Mouse (Mus musculus) right cerebral cortex, postnatal 14 days (tissue): ENCODE results near the gene H2-Ob.

Experiments used
- DNase-seq: peaks from one replicate; pipeline ENCODE4 v3.0.0; 2022

H2-Ob gene

DNA sequence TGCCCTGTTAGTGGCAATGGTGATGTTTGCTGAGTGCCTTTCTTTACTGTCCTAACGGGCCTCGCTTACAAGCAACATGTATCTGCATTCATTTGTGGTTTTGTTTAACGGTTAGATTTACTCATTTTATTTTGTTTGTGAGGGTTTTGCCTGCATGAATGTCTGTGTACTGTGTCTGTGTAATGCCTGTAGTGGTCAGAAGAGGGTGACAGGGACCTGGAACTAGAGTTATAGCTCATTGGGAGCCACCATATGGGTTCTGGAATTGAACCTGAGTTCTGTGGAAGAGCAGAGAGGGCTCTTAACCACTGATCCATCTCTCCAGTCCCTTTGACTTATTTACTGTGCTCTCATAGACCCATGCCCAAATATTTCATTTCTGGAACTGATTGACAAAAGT is 8.3 kb downstream of the H2-Ob start:
- no peak for DNase-seq

DNA sequence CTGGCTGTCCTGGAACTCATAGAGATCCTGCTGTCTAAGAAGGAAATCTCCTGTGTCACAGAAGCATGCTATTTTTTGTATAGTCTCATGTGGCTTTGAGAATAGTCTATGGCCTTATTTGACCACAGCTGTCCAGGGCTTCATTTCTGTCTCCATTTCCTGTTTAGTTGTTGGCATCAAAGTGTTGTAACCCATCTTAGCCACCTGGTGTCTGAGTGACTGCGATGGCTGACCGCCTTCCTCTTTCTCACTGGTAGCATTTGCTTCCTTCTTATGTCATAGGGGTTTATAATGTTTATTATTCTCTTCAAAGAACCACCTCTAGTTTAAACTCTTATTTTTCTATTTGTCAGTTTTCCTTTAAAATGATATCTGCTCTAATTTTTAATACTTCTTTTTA is 10.1 kb downstream of the H2-Ob start:
- DNase-seq, result no peak

DNA sequence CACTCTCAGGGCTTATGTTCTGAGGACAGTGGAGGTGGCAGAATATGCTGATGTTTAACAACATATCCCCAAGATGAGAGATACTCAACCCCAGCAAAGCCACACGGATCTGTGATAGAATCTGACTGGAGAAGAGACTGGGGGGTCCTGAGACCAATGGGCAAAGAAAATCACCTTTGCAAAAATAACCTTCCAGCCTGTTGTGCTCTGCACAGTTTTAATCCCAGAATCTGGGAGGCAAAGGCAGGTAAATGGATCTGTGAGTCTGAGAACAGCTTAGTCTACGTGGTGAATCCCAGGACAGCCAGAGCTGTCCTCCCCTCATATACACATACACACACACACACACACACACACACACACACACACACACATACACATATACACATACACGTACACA is 10.7 kb downstream of the H2-Ob start:
- DNase-seq, result no peak

DNA sequence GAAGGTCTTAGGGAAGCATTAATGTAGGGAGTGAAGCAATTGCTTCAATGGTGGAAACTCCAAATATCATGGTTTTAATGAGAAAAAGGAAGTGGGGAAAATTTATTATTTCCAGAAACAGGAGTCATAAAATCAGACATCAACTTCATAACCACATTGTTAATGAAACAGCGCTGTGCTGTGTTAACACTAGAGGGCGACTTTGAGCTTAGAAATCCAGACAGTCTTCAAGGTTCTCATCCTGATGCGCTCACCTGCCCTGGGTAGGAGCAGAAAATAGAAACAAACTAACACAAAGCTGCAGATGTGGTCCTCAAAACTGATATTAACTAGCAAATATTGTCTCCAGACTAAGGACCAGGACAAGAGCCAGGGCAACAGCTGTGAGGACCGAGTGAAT is 11.2 kb downstream of the H2-Ob start:
- no peak for DNase-seq

DNA sequence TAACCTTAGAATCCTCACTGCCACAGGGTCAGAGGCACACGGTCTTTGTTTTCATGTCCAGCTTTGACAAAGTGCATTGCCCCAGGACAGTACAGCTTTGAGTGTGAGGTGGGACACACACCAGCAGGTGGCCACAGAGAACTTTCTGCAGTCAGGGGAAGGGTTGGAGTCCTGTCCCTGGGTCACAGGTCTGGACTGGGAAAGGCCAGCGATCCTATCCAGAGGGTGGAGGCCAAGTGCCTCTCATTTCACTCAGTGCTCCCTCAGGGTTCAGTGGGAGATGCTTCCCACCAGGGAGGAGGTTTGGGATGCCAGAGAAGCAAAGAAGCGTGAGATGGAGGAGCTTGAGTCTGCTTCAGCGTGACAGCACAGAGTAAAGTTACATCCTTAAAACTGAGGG is 13.0 kb downstream of the H2-Ob start:
- no peak for DNase-seq

DNA sequence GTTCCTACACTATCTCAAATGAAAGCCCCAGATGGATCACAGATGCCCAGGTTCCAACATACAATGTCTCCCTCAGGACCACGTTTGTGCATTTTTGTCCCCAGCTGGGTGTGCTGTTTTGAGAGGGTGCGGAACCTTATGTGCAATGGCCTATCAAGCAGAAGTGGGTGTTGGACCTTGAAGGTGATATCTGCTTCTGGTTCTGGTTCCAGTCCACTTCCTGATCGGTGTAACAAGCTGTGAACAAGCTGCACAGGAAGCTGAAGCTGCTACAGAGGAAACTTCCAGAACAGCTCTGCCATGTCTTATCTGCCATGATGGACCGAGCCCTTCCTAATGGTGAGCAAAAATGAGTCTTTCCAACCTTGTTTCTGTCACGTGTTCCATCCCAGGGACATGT is 17.8 kb downstream of the H2-Ob start:
- no peak for DNase-seq

DNA sequence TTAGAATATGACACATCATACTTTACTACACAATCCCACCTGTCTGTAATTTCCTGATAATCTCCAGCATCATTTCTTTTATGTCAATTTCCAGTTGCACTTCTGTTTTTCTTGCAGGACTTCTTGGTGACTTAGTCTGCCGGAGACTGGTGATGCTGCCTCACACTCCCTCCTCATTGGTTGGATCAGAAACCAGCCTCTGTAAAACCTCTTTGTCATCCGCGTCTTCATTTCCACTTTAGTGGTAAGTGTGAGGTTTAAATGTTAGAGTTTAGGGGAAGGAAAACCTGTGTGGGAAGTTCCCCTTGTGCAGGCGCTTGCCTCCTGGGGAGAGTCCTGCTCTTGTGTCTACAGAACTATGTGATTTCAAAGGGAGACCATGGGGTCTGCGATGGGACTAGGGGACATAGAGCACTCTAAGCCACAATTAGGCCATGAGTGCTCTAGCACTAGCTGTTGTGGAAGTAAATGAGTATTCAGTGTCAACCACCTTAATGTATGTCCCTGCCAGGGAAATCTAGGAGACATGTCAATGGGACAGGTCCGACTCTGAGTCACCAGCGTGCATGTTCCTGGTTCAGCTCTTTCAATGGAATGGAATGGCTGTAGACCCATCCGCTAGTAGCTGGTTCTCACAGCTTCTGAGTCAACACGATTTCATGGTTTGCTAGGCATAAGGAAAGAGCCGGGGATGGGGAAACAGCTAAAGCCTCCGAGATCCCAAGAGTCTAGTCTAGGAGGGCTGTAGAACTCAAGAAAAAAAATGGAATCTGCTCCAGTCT is 19.1 kb downstream of the H2-Ob start, which contains the start of gene H2-Ab1:
Gene H2-Ab1, plus strand, starts transcription at position 96 of the 782 bp plus-strand sequence.
- DNase-seq, result peak; percentile 77

DNA sequence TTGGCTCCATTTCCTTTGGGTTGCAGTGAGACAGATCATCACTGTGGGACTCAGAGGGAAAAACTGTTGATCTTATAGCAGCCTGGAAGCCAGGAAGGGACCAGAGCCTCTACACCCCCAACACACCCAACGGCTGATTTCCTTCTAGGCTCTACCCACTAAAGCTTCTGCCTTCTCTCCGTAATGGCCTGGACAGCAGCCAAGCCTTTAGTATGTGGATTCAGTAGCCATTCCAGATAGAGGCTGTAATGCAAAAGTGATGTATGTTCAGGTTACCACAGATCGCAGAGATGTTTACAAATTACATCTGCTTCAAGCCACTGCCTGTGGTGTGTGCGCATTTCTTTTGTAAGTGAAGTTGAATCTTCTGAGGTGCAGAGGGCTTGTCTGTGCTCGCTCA is 21.8 kb downstream of the H2-Ob start:
- no peak for DNase-seq

DNA sequence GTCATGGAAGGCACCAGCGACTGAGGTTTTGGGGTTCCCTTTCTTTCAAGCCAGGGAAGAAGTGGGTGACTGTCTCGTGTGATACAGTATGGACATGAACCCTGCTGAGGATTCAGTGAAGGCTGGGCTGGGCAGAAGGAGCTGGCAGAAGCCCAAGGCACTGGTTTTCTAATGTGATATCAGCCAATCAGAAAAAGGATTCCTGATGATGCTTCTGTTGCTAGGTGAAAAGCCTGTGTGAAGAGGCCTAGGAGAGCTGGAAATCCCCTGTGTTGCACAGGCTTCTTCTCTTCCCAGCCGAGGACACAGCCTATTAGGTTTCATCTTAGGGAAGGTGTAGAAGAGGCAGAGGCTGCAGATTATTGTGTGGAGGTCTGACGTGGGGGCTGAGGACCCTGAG is 22.8 kb downstream of the H2-Ob start:
- DNase-seq, result peak; percentile 74

DNA sequence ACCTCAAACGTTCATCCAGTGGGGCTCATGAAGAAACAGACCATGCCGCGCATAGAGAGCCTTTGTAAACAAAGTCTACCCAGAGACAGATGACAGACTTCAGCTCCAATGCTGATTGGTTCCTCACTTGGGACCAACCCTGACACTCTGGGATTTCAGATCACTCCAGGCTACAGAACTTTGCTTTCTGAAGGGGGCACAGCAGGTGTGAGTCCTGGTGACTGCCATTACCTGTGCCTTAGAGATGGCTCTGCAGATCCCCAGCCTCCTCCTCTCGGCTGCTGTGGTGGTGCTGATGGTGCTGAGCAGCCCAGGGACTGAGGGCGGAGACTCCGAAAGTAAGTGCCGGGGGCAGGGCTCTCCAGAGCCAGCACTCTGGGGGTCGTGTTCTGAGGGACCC is 24.4 kb downstream of the H2-Ob start:
- DNase-seq, result peak; percentile 40

DNA sequence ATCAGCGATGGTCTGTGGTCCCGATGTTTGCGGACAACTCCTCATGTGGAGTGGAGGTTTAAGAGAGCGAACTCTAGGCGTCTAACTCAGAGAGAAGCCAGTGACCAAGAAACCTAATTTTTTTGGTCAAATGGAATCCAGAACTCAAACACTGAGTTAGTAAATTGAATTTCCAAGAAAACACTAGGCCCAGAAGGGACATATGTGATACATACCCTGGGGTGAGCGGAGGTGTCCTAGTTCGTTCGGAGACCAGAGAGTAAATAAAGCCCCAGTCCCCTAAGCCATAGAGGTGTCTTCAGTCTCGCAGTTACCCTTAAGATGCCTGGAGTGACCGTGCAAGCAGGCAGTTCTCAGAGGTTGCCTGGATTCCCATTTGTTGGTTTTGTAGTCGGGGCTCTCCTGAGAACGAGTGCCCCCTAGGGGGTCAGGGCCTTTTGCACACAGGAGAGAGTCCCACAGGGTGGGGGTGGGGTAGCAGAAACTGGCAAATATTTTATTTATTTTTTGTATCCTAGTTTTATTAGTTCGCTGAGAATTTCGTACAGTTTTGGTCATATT is 25.2 kb downstream of the H2-Ob start:
- DNase-seq, result no peak

DNA sequence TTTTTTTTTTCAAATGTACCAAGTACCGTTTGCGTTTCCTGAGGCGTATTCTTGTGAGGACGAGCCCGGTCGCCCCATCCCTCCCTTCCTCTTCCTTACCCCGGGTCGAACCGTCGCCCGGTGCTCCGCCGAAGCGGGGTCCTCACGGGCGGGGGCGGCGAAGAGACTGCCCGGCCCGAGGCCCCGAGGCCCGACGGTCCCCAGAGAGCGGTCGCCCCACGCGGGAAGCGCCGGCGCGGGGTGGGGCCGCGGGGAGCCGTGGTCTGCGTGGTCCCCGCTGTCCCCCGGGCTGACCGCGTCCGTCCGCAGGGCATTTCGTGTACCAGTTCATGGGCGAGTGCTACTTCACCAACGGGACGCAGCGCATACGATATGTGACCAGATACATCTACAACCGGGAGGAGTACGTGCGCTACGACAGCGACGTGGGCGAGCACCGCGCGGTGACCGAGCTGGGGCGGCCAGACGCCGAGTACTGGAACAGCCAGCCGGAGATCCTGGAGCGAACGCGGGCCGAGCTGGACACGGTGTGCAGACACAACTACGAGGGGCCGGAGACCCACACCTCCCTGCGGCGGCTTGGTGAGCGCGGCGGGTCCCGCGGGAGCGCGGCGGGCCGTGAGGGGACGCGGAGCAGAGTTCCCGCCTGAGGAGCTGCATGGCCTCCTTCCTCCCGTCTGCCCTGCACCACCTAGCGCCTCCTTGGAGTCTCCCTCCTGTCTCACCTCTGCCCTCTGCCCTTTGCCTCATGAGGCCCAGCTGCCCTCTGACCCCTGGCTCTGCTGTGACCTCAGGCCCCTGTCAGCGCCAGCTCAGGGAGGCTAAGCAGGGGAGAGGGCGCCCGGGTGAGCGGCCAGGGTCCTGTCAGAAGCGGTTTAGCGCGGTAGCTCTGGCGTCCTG is 26.0 kb downstream of the H2-Ob start:
- DNase-seq, result no peak

DNA sequence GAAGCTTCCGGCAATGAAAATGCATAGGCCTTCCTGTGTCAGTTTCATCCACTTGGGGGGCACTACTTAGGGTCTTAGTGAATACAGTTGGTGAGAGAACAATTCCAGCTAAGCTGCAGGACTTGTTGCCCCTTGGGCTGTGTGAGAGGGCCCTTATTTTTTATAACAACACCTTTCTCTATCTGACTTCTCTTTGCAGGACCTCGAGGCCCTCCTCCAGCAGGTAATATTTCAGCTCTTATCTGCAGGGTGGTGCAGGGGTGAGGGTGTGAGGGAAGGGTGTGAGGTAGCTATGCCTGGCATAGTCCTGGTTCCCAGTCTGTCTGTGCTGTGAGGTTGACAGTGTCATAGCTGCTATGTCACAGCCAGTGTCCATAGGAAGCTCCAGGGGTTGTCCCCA is 29.6 kb downstream of the H2-Ob start:
- no peak for DNase-seq

DNA sequence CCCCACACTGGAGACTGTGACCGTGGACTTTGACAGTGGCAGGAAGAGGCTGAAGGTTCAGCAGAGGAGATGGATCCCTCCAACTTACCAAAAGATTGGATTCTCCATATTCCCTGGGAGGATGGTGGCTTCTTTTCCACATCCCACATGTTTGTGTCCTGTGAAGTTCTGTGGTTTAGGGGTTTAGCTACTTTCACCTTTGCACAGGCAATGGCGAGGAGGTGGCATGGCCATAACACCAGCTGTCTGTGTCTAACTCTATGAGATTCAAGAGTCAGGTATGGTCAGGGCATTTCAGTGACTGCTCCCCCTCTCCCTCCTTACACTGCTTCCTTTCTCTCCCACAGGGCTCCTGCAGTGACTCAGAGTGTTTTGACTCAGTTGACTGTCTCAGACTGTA is 30.0 kb downstream of the H2-Ob start:
- DNase-seq, result no peak

DNA sequence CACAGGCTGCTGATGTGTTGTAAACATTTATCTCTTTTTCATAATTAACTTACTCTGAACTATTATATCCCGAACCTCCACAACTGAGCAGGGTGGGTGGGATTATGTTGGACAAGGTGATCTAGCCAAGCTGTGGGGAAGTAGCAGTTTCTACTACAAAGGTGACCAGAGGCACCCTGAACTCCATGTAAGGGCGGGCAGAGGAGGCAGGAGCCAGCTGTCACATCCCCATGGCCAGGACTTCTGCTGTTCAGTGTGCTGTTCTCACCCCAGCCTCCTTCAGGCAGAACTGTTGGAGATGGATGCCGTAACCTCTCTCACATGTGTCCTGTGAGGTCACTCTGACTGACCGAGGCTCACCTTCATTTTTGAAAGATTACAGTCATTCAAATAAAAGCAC is 31.1 kb downstream of the H2-Ob start:
- no peak for DNase-seq

DNA sequence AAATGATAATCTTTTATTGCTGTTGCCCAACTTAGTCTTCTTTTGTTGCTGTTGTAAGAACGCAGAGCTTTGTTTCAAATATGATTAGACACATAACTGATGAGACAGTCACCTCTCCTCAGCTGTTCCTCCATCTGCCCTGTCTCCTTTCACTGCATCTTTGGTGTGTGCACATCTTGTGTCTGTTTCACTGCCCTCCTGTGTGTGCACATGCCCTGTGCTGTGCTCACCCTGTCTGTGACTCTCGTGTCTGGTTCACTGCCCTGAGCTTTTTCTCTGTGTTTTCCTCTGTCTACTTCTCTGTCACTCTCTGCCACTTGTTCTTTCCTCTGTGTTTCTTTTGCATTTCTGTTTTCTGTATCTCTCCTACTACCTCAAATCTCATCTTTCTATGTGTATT is 31.5 kb downstream of the H2-Ob start:
- DNase-seq, result no peak

DNA sequence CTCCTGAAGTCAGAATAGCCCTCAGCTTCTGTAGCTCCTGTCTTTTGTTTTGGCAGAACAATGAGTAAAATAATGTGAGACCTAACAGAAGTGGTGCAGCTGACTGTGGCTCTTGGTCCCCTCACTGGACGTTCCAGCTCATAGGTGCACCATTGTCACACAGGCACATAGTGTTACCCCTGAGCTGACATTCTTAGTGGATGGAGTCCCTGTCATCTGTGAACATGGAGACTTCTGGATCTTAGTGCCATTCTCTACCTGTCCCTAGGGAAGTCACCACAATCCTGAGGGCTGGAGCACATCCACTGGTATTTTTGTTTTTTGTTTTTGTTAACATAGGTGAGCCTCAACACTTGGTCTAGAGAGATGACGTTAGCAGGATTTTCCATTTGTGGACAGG is 32.2 kb downstream of the H2-Ob start:
- DNase-seq, result no peak

DNA sequence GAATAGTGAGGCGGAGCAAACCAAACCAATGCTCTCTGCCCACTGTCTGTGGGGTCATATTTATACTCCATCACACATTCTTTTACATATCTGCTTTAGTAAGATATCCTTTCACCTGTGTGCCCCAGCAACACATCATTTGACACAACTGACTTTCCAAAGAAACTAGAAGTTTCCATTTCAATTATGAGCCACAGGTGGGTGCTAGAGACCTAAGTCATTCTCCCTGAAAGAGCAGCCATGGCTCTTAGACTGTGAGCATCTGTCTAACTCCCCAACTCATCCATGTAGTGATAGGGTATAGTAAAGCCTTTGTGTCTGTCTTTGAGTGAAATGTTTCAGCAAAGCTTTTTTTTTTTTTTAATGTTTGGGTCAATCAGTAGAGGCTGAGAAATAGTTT is 33.4 kb downstream of the H2-Ob start:
- DNase-seq, result no peak

DNA sequence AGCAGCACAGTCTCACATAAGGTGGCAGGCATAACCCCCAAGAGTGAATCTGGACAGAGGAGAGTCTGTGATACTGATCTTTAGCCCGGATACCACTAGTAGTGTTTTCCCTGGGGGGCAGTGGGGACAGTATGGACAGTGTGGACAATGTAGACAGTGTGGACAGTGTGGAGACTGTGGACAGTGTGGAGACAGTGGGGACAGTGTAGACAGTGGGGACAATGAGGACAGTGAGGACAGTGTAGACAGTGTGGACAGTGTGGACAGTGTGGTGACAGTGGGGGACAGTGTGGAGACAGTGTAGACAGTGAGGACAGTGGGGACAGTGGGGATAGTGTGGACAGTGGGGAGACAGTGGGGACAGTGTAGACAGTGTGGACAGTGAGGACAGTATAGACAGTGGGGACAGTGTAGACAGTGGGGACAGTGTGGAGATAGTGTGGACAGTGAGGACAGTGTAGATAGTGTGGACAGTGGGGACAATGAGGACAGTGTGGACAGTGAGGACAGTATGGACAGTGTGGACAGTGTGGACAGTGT is 41.9 kb downstream of the H2-Ob start:
- no peak for DNase-seq

DNA sequence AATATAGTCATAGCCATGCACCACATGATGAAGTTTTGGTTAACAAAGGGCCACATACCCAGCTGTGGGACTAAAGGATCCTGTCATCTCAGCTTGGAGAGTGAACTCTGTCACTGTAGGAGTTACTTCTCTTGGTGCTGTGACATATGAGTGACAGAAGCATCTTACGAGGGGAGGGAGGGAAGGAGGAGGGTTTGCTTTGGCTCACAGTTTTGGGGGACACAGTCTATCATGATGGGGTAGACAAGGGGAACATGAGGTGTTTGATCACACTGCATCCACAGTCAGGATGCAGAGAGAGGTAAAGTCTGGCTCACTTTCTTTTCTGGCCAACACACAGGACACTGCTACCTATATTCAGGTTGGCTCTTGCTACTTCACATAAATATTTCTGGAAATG is 43.1 kb downstream of the H2-Ob start:
- no peak for DNase-seq

DNA sequence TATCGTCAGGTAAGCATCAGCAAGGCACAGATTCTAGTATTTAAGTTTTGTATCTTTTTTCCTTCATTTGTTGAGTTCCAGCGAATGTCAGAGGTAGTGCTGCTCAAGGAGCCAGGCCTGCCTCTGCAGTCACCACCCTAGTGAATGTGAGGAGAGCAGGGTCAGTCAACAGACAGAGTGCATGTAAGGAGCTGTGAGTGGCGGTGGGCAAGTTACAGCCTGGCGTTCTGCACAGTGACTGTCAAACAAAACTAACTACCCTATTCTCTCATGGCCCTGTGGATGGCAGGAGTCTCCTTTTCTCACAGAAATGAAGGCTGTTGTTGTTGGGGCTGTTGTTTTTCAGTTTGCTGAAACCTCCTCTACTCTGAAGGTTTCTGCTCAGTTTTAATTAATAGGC is 46.7 kb downstream of the H2-Ob start:
- DNase-seq, result no peak

DNA sequence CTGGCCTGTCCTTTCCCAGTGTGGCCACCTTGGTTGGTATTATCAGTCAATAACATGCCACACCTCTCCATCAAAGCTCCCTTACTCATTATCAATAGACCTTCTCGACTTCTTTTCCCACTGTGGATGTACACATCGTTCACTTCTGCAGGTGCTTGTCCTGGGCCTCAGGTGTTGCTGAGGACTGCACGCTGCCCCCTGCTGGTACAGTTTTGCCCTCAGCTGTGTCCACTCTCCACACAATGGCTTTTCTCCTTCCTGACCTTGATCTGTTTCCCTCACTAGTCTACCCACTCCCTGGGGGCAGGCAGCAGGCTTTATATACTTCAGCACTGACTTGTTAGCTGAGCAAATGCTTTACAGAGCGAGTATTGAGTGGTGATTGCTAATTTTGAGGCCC is 47.1 kb downstream of the H2-Ob start:
- no peak for DNase-seq

DNA sequence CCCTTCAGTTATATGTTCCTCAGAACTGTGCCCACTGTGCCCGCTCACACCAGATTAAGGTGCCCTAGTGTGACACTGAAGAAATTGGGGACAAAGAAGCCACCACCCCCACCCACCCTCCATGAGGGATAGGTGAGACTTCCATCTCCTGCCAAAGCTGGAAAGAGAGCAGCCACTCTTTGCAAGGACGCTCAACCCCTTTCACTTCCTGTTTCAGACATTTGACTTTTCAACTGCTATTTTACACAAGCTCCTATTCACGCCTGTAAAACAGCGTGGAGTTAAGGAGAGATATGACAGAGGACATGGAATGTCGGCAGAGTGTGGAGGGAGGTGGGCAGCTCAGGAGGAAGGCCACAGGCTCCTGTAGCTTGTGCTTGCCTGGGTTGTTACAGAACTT is 47.8 kb downstream of the H2-Ob start:
- DNase-seq, result no peak

DNA sequence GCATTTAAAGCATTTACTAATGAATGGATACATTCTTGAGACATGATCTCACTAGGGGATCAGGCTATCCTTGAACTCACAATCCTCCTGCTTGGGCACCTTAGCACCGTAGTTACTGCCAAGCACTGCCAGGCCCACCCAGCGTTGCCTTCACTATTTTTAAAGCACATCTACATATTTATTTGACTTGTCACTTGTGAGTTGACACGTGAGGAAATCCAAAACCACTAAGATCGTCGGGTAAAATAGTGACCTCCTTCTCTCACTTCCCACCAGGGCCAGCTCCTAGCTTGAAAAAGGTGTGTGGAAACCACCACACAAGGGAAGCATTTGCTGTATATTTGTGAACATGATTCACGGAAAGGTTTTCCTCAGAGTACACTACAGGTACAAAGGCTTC is 48.3 kb downstream of the H2-Ob start:
- DNase-seq, result no peak
